Mouse (Mus musculus): ENCODE data around the gene Vmn1r93. TPM values are rescaled to one million over a fixed set of nuclear protein-coding genes. Genes with fewer than 3 reads are reported as not detected.
"Not testable (repeated sequence)": the region's sequence is repeated elsewhere in the genome, so short reads cannot be mapped to it uniquely, and the experiment has no call there.

Vmn1r93 gene
- polyA plus RNA-seq (2015; fragmentation: Nextera tagmentation; extraction: Ambion mirVana): not detected in 2 replicates

GRCm38 (mm10) chr7:20138988-20139387 lies at the start of gene Vmn1r93:
Gene Vmn1r93, minus strand, starts transcription at chr7:20139088.
- no CpG with 5 or more reads among the region's 5 CpGs for WGBS
- not testable (repeated sequence) for H3K4me1 ChIP-seq (replicated peaks; ENCODE audit: control insufficient read depth, insufficient read depth, low read length); H3K27me3 ChIP-seq (replicated peaks; ENCODE audit: control insufficient read depth, insufficient read depth, low read length); H3K9ac ChIP-seq (replicated peaks; ENCODE audit: low read depth, low read length); H3K36me3 ChIP-seq (ENCODE audit: control insufficient read depth, insufficient read depth); H3K4me3 ChIP-seq (replicated peaks; ENCODE audit: low read length); H3K9me3 ChIP-seq (ENCODE audit: control insufficient read depth, low read length); ATAC-seq; H3K27ac ChIP-seq (ENCODE audit: low read length); H3K4me2 ChIP-seq (ENCODE audit: low read length)

- H3K4me3 ChIP-seq (replicated peaks; ENCODE audit: low read length); H3K9me3 ChIP-seq (ENCODE audit: control insufficient read depth, low read length); H3K27me3 ChIP-seq (replicated peaks; ENCODE audit: control insufficient read depth, insufficient read depth, low read length); H3K4me1 ChIP-seq (replicated peaks; ENCODE audit: control insufficient read depth, insufficient read depth, low read length); H3K9ac ChIP-seq (replicated peaks; ENCODE audit: low read depth, low read length); H3K4me2 ChIP-seq (ENCODE audit: low read length); ATAC-seq; H3K36me3 ChIP-seq (ENCODE audit: control insufficient read depth, insufficient read depth); H3K27ac ChIP-seq (ENCODE audit: low read length): not testable (repeated sequence)
- WGBS: no CpG with 5 or more reads among the region's 3 CpGs
These were observed 29.4 kb upstream of the Vmn1r93 start, which contains the start of gene Vmn1r94 for GRCm38 (mm10) chr7:20168277-20168676. Gene Vmn1r94, minus strand, starts transcription at chr7:20168377.

- no CpG with 5 or more reads among the region's 2 CpGs for WGBS
- H3K4me1 ChIP-seq (replicated peaks; ENCODE audit: control insufficient read depth, insufficient read depth, low read length); H3K9ac ChIP-seq (replicated peaks; ENCODE audit: low read depth, low read length); H3K36me3 ChIP-seq (ENCODE audit: control insufficient read depth, insufficient read depth); H3K27me3 ChIP-seq (replicated peaks; ENCODE audit: control insufficient read depth, insufficient read depth, low read length); H3K9me3 ChIP-seq (ENCODE audit: control insufficient read depth, low read length); H3K4me2 ChIP-seq (ENCODE audit: low read length); H3K27ac ChIP-seq (ENCODE audit: low read length); ATAC-seq; H3K4me3 ChIP-seq (replicated peaks; ENCODE audit: low read length): not testable (repeated sequence)
These were observed 16.4 kb downstream of the Vmn1r93 start, which contains the start of gene Gm16442 for GRCm38 (mm10) chr7:20122479-20122878. Gene Gm16442, minus strand, starts transcription at chr7:20122579.

- H3K9ac ChIP-seq (replicated peaks; ENCODE audit: low read depth, low read length); H3K27me3 ChIP-seq (replicated peaks; ENCODE audit: control insufficient read depth, insufficient read depth, low read length); H3K27ac ChIP-seq (ENCODE audit: low read length); H3K4me3 ChIP-seq (replicated peaks; ENCODE audit: low read length); ATAC-seq; H3K4me2 ChIP-seq (ENCODE audit: low read length); H3K9me3 ChIP-seq (ENCODE audit: control insufficient read depth, low read length); H3K4me1 ChIP-seq (replicated peaks; ENCODE audit: control insufficient read depth, insufficient read depth, low read length); H3K36me3 ChIP-seq (ENCODE audit: control insufficient read depth, insufficient read depth): not testable (repeated sequence)
- 89% methylated on average over 5 of the region's 5 CpGs for WGBS
These were observed 39.5 kb downstream of the Vmn1r93 start, which contains the start of gene Vmn1r91 for GRCm38 (mm10) chr7:20099380-20099779. Gene Vmn1r91, plus strand, starts transcription at chr7:20099680.

Other genes with a start within 250 kb of the Vmn1r93 start
- gene Pvr, start 217.9 kb downstream of the Vmn1r93 start, polyA plus RNA-seq (2015; fragmentation: Nextera tagmentation; extraction: Ambion mirVana): 7.6 and 10.3 TPM in 2 replicates
- gene Igsf23, start 188.3 kb downstream of the Vmn1r93 start, polyA plus RNA-seq (2015; fragmentation: Nextera tagmentation; extraction: Ambion mirVana): not detected in 2 replicates
- gene Ceacam20, start 173.7 kb downstream of the Vmn1r93 start, polyA plus RNA-seq (2015; fragmentation: Nextera tagmentation; extraction: Ambion mirVana): not detected in 2 replicates
- not detected in 2 replicates for gene Nlrp9b, start 147.6 kb downstream of the Vmn1r93 start, polyA plus RNA-seq (2015; fragmentation: Nextera tagmentation; extraction: Ambion mirVana)
- gene Vmn1r91, start 39.4 kb downstream of the Vmn1r93 start, polyA plus RNA-seq (2015; fragmentation: Nextera tagmentation; extraction: Ambion mirVana): not detected in 2 replicates
- not detected in 2 replicates for gene Gm16442, start 16.5 kb downstream of the Vmn1r93 start, polyA plus RNA-seq (2015; fragmentation: Nextera tagmentation; extraction: Ambion mirVana)
- gene Vmn1r94, start 29.3 kb upstream of the Vmn1r93 start, polyA plus RNA-seq (2015; fragmentation: Nextera tagmentation; extraction: Ambion mirVana): not detected in 2 replicates
- not detected in 2 replicates for gene Vmn1r95, start 54.6 kb upstream of the Vmn1r93 start, polyA plus RNA-seq (2015; fragmentation: Nextera tagmentation; extraction: Ambion mirVana)
- gene Gm6164, start 66.5 kb upstream of the Vmn1r93 start, polyA plus RNA-seq (2015; fragmentation: Nextera tagmentation; extraction: Ambion mirVana): not detected in 2 replicates
- gene Gm4498, start 94.7 kb upstream of the Vmn1r93 start, polyA plus RNA-seq (2015; fragmentation: Nextera tagmentation; extraction: Ambion mirVana): not detected in 2 replicates
- not detected in 2 replicates for gene Gm5890, start 123.7 kb upstream of the Vmn1r93 start, polyA plus RNA-seq (2015; fragmentation: Nextera tagmentation; extraction: Ambion mirVana)
- not detected in 2 replicates for gene Gm4133, start 195.0 kb upstream of the Vmn1r93 start, polyA plus RNA-seq (2015; fragmentation: Nextera tagmentation; extraction: Ambion mirVana)
- not detected in 2 replicates for gene Gm5728, start 236.3 kb upstream of the Vmn1r93 start, polyA plus RNA-seq (2015; fragmentation: Nextera tagmentation; extraction: Ambion mirVana)